In the genomic region with DNA sequence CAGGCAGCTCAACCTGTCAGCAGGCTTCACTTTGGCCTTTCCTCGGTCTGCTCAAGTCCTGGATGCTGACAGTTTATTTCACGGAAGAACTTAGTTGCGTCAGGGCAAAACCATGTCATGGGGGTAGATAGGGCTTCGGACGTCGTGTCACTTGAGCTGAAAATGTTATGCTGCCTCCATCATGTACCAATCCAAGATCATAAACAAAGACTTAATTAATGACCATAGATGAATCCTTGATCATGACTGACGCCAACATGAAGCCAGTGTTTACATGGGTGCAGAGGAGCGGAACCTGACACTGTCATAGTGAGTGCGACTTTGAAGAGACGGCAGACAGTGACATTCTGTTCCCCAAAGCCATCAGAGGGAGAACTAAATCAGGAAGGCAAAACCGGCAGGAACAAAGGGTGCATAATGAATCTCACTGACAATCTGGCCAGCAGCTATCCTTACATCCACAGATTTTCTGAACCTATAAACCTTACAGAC, we compare ENCODE assay signal across 11 mouse cellular contexts.
A peak's percentile ranks its signal among the peaks of the same experiment; 100 is the strongest.
DNase-seq lines count a peak whose midpoint lies in the region; ATAC-seq and TF ChIP-seq lines count a peak whose summit lies in the region.
"Had no signal": no experiment of that assay in that cellular context is flagged by ENCODE, and none has a peak within 500 bp of the region (broad histone marks: within the 10 kb centered on the region; RNA-seq: fewer than 3 reads in every experiment).

No protein-coding gene starts in this region.

- H3K4me3 ChIP-seq in layer of hippocampus, adult 2 months: no peak overlapping the region
- no peak overlapping the region for H3K4me3 ChIP-seq in neural tube, embryonic 14.5 days (ENCODE audit: low read depth, low read length)
- H3K4me3 ChIP-seq in intestine, postnatal 0 days (ENCODE audit: low read depth, low read length): no peak overlapping the region

- DNase-seq in embryo, embryonic 10 days (ENCODE audit: low spot score): peak; percentile 15
- no peak for DNase-seq in embryo, embryonic 9.5 days (ENCODE audit: extremely low spot score)
- no peak for DNase-seq in layer of hippocampus, adult 2 months (ENCODE audit: low spot score in 2 of 2)
- DNase-seq in layer of hippocampus, adult 11-12 months (ENCODE audit: low spot score): no peak
- peak; percentile 65 for DNase-seq in lung, postnatal 10 days
- DNase-seq in urinary bladder, postnatal 10 days (ENCODE audit: low spot score): no peak
- DNase-seq: spleen, adult 18-20 months; thymus, adult 18-20 months had no signal

- peak; percentile 54; the same call in 1 of the 2 replicates for ATAC-seq in neural tube, embryonic 14.5 days (ENCODE audit: low read depth)
- no peak for ATAC-seq in intestine, postnatal 0 days

- H3K27ac ChIP-seq in layer of hippocampus, adult 2 months: peak overlapping the region; percentile 64
- H3K27ac ChIP-seq in neural tube, embryonic 14.5 days (ENCODE audit: low read depth, low read length): 0 out of 2 replicates have a peak overlapping the region, but pooled peaks have one; percentile 16
- H3K27ac ChIP-seq in intestine, postnatal 0 days (ENCODE audit: low read depth, low read length): no peak overlapping the region
- H3K27ac ChIP-seq: macrophage had no signal

- H3K36me3 ChIP-seq in neural tube, embryonic 14.5 days (ENCODE audit: control insufficient read depth, insufficient read depth, low read length): no peaks in the 10 kb centered on the region
- no peaks in the 10 kb centered on the region for H3K36me3 ChIP-seq in intestine, postnatal 0 days (ENCODE audit: control insufficient read depth, insufficient read depth)

- H3K27me3 ChIP-seq in neural tube, embryonic 14.5 days (ENCODE audit: control insufficient read depth, insufficient read depth, low read length): no peaks in the 10 kb centered on the region
- no peaks in the 10 kb centered on the region for H3K27me3 ChIP-seq in intestine, postnatal 0 days (replicated peaks; ENCODE audit: control insufficient read depth, insufficient read depth, low read length)

- peaks cover 5% of the 10 kb centered on the region; the same call in 1 of the 2 replicates for H3K4me1 ChIP-seq in neural tube, embryonic 14.5 days (ENCODE audit: control insufficient read depth, insufficient read depth, low read length)
- no peaks in the 10 kb centered on the region for H3K4me1 ChIP-seq in intestine, postnatal 0 days (replicated peaks; ENCODE audit: control insufficient read depth, insufficient read depth, low read length)

- 20% methylated on average over 11 of the region's 11 CpGs for WGBS in neural tube, embryonic 14.5 days
- WGBS in intestine, postnatal 0 days: 71% methylated on average over 11 of the region's 11 CpGs

- no peaks in the 10 kb centered on the region for H3K9me3 ChIP-seq in neural tube, embryonic 14.5 days (ENCODE audit: control insufficient read depth, low read length)
- H3K9me3 ChIP-seq in intestine, postnatal 0 days (ENCODE audit: control insufficient read depth): no peaks in the 10 kb centered on the region

- no peak overlapping the region for H3K9ac ChIP-seq in neural tube, embryonic 14.5 days (replicated peaks; ENCODE audit: low read depth, low read length)
- H3K9ac ChIP-seq in intestine, postnatal 0 days (ENCODE audit: low read depth, low read length): no peak overlapping the region

- H3K4me2 ChIP-seq in neural tube, embryonic 14.5 days (ENCODE audit: low read depth, low read length): no peak overlapping the region
- H3K4me2 ChIP-seq in intestine, postnatal 0 days (replicated peaks; ENCODE audit: low read depth): no peak overlapping the region

- no peak for TF ChIP-seq CTCF in layer of hippocampus, adult 2 months (conservative IDR thresholded peaks at IDR 0.05)
- TF ChIP-seq CTCF in intestine, postnatal 0 days (IDR thresholded peaks at IDR 0.05; ENCODE audit: low read depth): no peak

Comparison
In these comparisons a context has a peak if more than half of its experiments do, and no peak if none do; other contexts are left out.
1. DNase-seq: peak in embryo, embryonic 10 days (single experiment) and lung, postnatal 10 days (single experiment); none in embryo, embryonic 9.5 days (single experiment), layer of hippocampus, adult 2 months (0 of 2), layer of hippocampus, adult 11-12 months (single experiment) and urinary bladder, postnatal 10 days (single experiment).